Mouse (Mus musculus) cerebellum, adult 9-10 months (tissue): ENCODE measurements around the gene Kcnn3.
A peak's percentile ranks its signal among the peaks of the same experiment; 100 is the strongest.

Experiments
- DNase-seq: peaks from one replicate; pipeline ENCODE4 v3.0.0; 2022

Gene Kcnn3

GRCm38 (mm10) chr3:89686031-89686430, 166.1 kb downstream of the Kcnn3 start:
- no peak for DNase-seq

DNA sequence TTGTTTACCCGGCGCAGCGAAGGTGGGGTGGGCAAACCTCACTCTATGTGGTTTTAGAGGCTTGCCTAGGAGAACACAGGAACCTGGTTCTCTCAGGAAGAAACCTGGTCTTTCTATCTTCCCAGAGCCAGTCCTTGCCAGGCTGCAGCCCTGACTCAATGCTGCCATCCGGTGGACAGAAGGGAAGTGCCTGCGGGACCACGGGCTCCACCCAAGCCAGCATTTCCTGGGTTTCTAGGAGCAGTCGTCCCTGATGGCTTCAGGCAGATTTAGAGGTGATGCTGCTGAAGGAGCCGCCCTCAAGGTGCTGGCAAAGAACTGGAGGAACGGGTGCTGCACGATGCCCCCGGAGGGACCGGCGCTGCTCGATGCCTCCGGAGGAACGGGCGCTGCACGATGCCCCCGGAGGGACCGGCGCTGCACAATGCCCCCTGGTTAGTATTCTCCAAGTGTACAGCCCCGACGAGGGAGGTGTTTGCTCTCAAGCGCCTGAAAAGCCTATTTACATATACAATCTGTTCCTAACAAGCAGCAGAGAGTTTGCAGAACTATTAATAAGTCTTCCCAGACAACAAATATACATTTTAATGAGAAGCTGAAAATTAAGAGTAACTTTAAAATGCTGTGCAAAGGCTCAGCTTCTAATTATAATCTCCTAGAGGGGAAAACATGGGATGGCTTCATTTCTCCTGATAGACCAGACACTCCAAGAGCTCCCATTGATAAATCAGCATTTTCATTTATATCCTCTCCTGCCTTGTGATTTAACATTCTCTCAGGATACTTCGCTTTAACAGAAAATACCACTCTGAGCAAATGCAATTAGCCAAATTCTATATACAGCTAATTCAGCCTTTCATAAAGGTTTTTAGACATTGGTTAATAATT, 169.0 kb downstream of the Kcnn3 start:
- peak; percentile 88 for DNase-seq

- no peak for DNase-seq
These were observed 171.8 kb downstream of the Kcnn3 start for GRCm38 (mm10) chr3:89691776-89692175.

- DNase-seq = no peak
These were observed 176.3 kb downstream of the Kcnn3 start for GRCm38 (mm10) chr3:89696152-89696821.

DNA sequence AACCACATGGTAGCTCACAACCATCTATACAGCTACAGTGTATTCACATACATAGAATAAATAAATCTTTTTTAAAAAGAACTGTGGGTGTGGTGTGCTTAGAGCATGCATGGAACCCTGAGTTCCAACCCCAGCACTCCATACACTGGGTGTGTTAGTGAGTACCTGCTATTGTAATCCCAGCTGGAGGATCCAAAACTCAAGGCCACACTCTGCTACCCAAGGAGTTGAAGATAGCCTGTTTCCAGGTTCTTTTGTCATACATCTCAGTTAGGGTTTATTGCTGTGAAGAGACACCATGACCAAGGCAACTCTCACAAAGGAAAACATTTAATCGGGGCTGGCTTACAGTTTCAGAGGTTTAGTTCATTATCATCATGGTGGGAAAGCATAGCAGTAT, 179.0 kb downstream of the Kcnn3 start:
- no peak for DNase-seq

- no peak for DNase-seq
These were observed 180.5 kb downstream of the Kcnn3 start for GRCm38 (mm10) chr3:89700461-89700860.

- DNase-seq = no peak
These were observed 183.6 kb downstream of the Kcnn3 start for GRCm38 (mm10) chr3:89703596-89703995.

- DNase-seq = no peak
These were observed 184.1 kb downstream of the Kcnn3 start for GRCm38 (mm10) chr3:89704064-89704463.

GRCm38 (mm10) chr3:89714359-89715206, 194.6 kb downstream of the Kcnn3 start, which contains the start of gene Adar:
TSS of gene Adar (plus strand) at chr3:89715022.
- peak; percentile 89 for DNase-seq

DNA sequence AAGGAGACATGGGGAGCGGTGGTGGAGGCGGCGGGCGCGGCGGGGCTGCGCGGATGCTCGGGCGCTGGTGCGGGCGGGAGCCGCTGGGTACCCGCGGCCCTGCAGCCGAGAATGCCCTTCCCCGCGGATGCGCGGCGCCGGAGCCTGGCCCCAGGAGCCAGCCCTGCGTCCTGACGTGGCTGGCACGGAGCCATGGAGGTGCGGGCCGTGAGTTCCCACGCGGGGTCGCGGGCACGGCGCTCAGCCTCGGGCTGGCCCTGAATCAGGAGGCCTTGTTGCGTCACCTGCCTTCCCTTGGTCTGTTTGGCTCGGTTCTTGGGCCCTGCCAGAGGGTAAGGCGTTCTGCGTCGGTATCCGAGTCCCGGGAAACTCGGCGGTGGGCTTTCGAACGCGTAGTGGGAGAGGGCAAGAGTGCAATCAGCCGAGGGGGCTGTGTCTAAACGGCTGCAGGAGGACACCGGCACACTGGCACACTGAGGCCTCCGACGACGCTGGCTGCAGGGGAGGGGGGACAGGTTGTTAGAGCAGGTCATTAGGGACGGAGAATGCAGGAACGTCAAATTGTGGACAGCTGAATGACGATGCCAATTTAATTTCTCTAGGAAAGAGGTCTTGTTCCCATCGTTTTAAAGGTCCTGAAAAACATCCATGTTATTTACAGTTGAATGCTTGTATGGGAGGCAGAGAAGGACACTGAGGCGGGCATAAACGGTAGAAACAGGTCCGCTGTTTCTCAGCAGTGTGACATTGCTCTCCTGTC, 195.4 kb downstream of the Kcnn3 start:
- DNase-seq = peak; percentile 71

GRCm38 (mm10) chr3:89715967-89716256, 195.9 kb downstream of the Kcnn3 start:
- DNase-seq = no peak

DNA sequence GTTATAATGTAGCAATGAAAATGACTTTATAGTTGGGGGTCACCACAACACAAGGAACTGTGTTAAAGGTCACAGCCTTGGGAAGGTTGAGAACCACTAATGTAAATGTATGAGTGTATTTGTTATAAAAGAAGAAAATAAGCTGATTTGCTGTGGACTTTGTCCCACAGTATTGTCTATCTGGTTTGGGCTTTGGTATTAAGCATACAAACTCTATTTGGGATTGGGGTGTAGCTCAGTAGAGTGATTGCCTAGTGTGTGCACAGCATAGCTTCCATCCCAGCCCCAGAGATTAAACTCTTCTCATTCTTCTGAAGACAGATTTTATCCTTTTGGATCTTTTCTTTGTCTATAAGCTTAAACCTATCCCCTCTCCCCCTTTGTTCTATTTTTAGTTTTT, 202.1 kb downstream of the Kcnn3 start:
- DNase-seq = no peak

- DNase-seq = no peak
These were observed 203.6 kb downstream of the Kcnn3 start for GRCm38 (mm10) chr3:89723400-89724084.
